In genomic region chr16:77421591-77422024, GRCm38 (mm10) we compare ENCODE assay signal across 8 mouse cellular contexts.
DNase-seq lines count a peak whose midpoint lies in the region; ATAC-seq and TF ChIP-seq lines count a peak whose summit lies in the region.

No protein-coding gene starts in this region.

- H3K27me3 ChIP-seq in heart, embryonic 11.5 days (ENCODE audit: control insufficient read depth, insufficient read depth, low read length) = no peaks in the 10 kb centered on the region
- H3K27me3 ChIP-seq in embryonic facial prominence, embryonic 15.5 days = no peaks in the 10 kb centered on the region
- no peaks in the 10 kb centered on the region for H3K27me3 ChIP-seq in hindbrain, postnatal 0 days (ENCODE audit: insufficient read depth, low read length)
- H3K27me3 ChIP-seq in thymus, adult 2 months (ENCODE audit: control insufficient read depth, insufficient read depth, low read length) = no peaks in the 10 kb centered on the region

- no peak overlapping the region for H3K27ac ChIP-seq in heart, embryonic 11.5 days (ENCODE audit: low read depth, low read length)
- H3K27ac ChIP-seq in embryonic facial prominence, embryonic 15.5 days (replicated peaks) = peak overlapping the region; percentile 49
- peak overlapping the region; percentile 96 for H3K27ac ChIP-seq in hindbrain, postnatal 0 days
- H3K27ac ChIP-seq in thymus, adult 2 months (ENCODE audit: control insufficient read depth, insufficient read depth, low read length) = no peak overlapping the region

- 50% methylated on average over 10 of the region's 10 CpGs for whole genome bisulfite sequencing in heart, embryonic 11.5 days (ENCODE audit: insufficient replicate concordance)
- WGBS in embryonic facial prominence, embryonic 15.5 days = 13% methylated on average over 10 of the region's 10 CpGs
- WGBS in hindbrain, postnatal 0 days = 5% methylated on average over 10 of the region's 10 CpGs
- WGBS in thymus, adult 2 months = 85% methylated on average over 10 of the region's 10 CpGs

- H3K36me3 ChIP-seq in heart, embryonic 11.5 days (ENCODE audit: control insufficient read depth, insufficient read depth, low read length) = no peaks in the 10 kb centered on the region
- H3K36me3 ChIP-seq in embryonic facial prominence, embryonic 15.5 days = no peaks in the 10 kb centered on the region
- H3K36me3 ChIP-seq in hindbrain, postnatal 0 days (ENCODE audit: insufficient read depth, low read length) = no peaks in the 10 kb centered on the region
- no peaks in the 10 kb centered on the region for H3K36me3 ChIP-seq in thymus, adult 2 months (ENCODE audit: control insufficient read depth, insufficient read depth, low read length)

- H3K4me3 ChIP-seq in heart, embryonic 11.5 days (ENCODE audit: low read depth, low read length) = no peak overlapping the region
- peak overlapping the region; percentile 21 for H3K4me3 ChIP-seq in embryonic facial prominence, embryonic 15.5 days (replicated peaks)
- H3K4me3 ChIP-seq in hindbrain, postnatal 0 days (ENCODE audit: low read length) = peak overlapping the region; percentile 48
- H3K4me3 ChIP-seq in thymus, adult 2 months (ENCODE audit: control insufficient read depth, insufficient read depth, low read length) = no peak overlapping the region

- no peak overlapping the region for H3K4me2 ChIP-seq in heart, embryonic 11.5 days
- H3K4me2 ChIP-seq in embryonic facial prominence, embryonic 15.5 days (replicated peaks) = peak overlapping the region; percentile 35
- peak overlapping the region; percentile 79 for H3K4me2 ChIP-seq in hindbrain, postnatal 0 days (ENCODE audit: low read depth, low read length)

- TF ChIP-seq CTCF in hindbrain, postnatal 0 days (IDR thresholded peaks at IDR 0.05; ENCODE audit: low read depth) = no peak
- TF ChIP-seq CTCF in thymus, adult 2 months (IDR thresholded peaks at IDR 0.05; ENCODE audit: borderline replicate concordance, control insufficient read depth, extremely low read depth, insufficient read depth, low read length, poor library complexity) = no peak

- H3K4me1 ChIP-seq in heart, embryonic 11.5 days (ENCODE audit: control insufficient read depth, insufficient read depth, low read length) = peaks cover 6% of the 10 kb centered on the region; the same call in 1 of the 2 replicates
- H3K4me1 ChIP-seq in embryonic facial prominence, embryonic 15.5 days = peaks cover 26% of the 10 kb centered on the region
- 0 out of 2 replicates have a peak, but pooled peaks cover 4% of the 10 kb centered on the region for H3K4me1 ChIP-seq in hindbrain, postnatal 0 days (ENCODE audit: insufficient read depth, low read length)
- H3K4me1 ChIP-seq in thymus, adult 2 months (replicated peaks; ENCODE audit: control insufficient read depth, insufficient read depth, low read length) = no peaks in the 10 kb centered on the region

- intact Hi-C loops in left cerebral cortex, postnatal 4 days (cut with DNase I) = loop anchor here (2.0 to 10.0 kb wide), 4 partner anchors 81 to 733 kb away; no protein-coding TSS in a partner anchor

- ATAC-seq in heart, embryonic 11.5 days (replicated peaks; ENCODE audit: insufficient number of reproducible peaks, low FRiP score, low TSS enrichment) = no peak
- peak; percentile 81 for ATAC-seq in embryonic facial prominence, embryonic 15.5 days (ENCODE audit: insufficient number of reproducible peaks, low FRiP score, low TSS enrichment, low read depth)
- ATAC-seq in hindbrain, postnatal 0 days = peak; percentile 91
- ATAC-seq in neutrophil, adult 5-6 weeks (ENCODE audit: extremely low read depth, insufficient number of reproducible peaks, low FRiP score, poor library complexity, severe bottlenecking) = 0 out of 2 replicates have a peak, but pooled peaks have one; percentile 9

- TF ChIP-seq POLR2A in thymus, adult 2 months (IDR thresholded peaks at IDR 0.05; ENCODE audit: control insufficient read depth, extremely low read depth, insufficient read depth, low read length, poor library complexity) = no peak

- H3K9ac ChIP-seq in heart, embryonic 11.5 days (ENCODE audit: low read depth, low read length) = 0 out of 2 replicates have a peak overlapping the region, but pooled peaks have one; percentile 3
- no peak overlapping the region for H3K9ac ChIP-seq in embryonic facial prominence, embryonic 15.5 days
- H3K9ac ChIP-seq in hindbrain, postnatal 0 days (replicated peaks; ENCODE audit: low read length) = peak overlapping the region; percentile 65

- no peak for DNase-seq in heart, adult 8-10 months (ENCODE audit: low spot score)
- peak; percentile 83 for DNase-seq in hindbrain, postnatal 0 days (ENCODE audit: low spot score)
- peak; percentile 53 for DNase-seq in left cerebral cortex, postnatal 4 days
- DNase-seq in spleen, postnatal 10 days (ENCODE audit: low spot score in 2 of 2) = no peak
- DNase-seq in thymus, adult 2 months = no peak

- H3K9me3 ChIP-seq in heart, embryonic 11.5 days (replicated peaks; ENCODE audit: control insufficient read depth, low read length) = no peaks in the 10 kb centered on the region
- no peaks in the 10 kb centered on the region for H3K9me3 ChIP-seq in embryonic facial prominence, embryonic 15.5 days (replicated peaks)
- no peaks in the 10 kb centered on the region for H3K9me3 ChIP-seq in hindbrain, postnatal 0 days (ENCODE audit: low read length)

Comparison
In these comparisons a context has a peak if more than half of its experiments do, and no peak if none do; other contexts are left out.
1. H3K27ac ChIP-seq: peak in embryonic facial prominence, embryonic 15.5 days (single experiment) and hindbrain, postnatal 0 days (single experiment); none in heart, embryonic 11.5 days (single experiment) and thymus, adult 2 months (single experiment).
2. H3K4me3 ChIP-seq: peak in embryonic facial prominence, embryonic 15.5 days (single experiment) and hindbrain, postnatal 0 days (single experiment); none in heart, embryonic 11.5 days (single experiment) and thymus, adult 2 months (single experiment).
3. DNase-seq: peak in hindbrain, postnatal 0 days (single experiment) and left cerebral cortex, postnatal 4 days (single experiment); none in heart, adult 8-10 months (single experiment), spleen, postnatal 10 days (0 of 2) and thymus, adult 2 months (single experiment).